Mouse (Mus musculus) layer of hippocampus, adult 6 months (tissue): ENCODE results near the gene Rom1. TPM values are rescaled to one million over a fixed set of nuclear protein-coding genes. Genes with fewer than 3 reads are reported as not detected.

Experiments used
- long read RNA-seq, 2 experiments: library from polyadenylated mRNA; unstranded; transcript quantifications; one replicate each; pipeline ENCODE4 v2.0.0; 2019 to 2020
- microRNA-seq: library from miRNA; unstranded; fragments of <30 nt; microRNA quantifications from one replicate; pipeline ENCODE4 v1.2.0, GENCODE M21; 2020
- polyA plus RNA-seq: library from polyadenylated mRNA; unstranded; fragments of <200 nt; fragmentation: Nextera tagmentation; gene quantifications from 2 replicates; pipeline ENCODE4 v1.2.3, GENCODE M21; 2021

Gene Rom1
- polyA plus RNA-seq, result 5.4 and 6.3 TPM in 2 replicates
- long read RNA-seq, experiment 1, transcript Rom1-201 (3 exons, 1,517 nt), result major isoform, 13 of 13 reads
- long read RNA-seq, experiment 1, partial matches to known transcripts, result 0 of 13 reads
- long read RNA-seq, experiment 1, other reads (novel, unspliced or antisense), result 0 of 13 reads
- long read RNA-seq, experiment 2, transcript Rom1-201 (3 exons, 1,517 nt), result major isoform, 18 of 18 reads
- long read RNA-seq, experiment 2, partial matches to known transcripts, result 0 of 18 reads
- long read RNA-seq, experiment 2, other reads (novel, unspliced or antisense), result 0 of 18 reads

GRCm38 (mm10) chr19:8929224-8930088 lies at the start of gene Rom1, which contains the start of gene Eml3:
Gene Rom1, minus strand, starts transcription at chr19:8929356.
Gene Eml3, plus strand, starts transcription at chr19:8929552.

GRCm38 (mm10) chr19:8966590-8967372 lies 37.6 kb upstream of the Rom1 start, which contains the start of gene Eef1g:
Gene Eef1g, plus strand, starts transcription at chr19:8967041.

GRCm38 (mm10) chr19:8953135-8954039 lies 24.2 kb upstream of the Rom1 start, which contains the start of gene Tut1:
Gene Tut1, plus strand, starts transcription at chr19:8953847.

GRCm38 (mm10) chr19:8941515-8942217 lies 12.5 kb upstream of the Rom1 start, which contains the start of gene Mta2:
Gene Mta2, plus strand, starts transcription at chr19:8941875.

GRCm38 (mm10) chr19:8920073-8920736 lies 9.0 kb downstream of the Rom1 start, which contains the start of gene B3gat3:
Gene B3gat3, plus strand, starts transcription at chr19:8920374.

GRCm38 (mm10) chr19:8897865-8898495 lies 31.2 kb downstream of the Rom1 start, which contains the start of gene Ganab:
Gene Ganab, plus strand, starts transcription at chr19:8898071.

GRCm38 (mm10) chr19:8892829-8893766 lies 36.1 kb downstream of the Rom1 start, which contains the start of gene Ints5:
Gene Ints5, plus strand, starts transcription at chr19:8893005.

GRCm38 (mm10) chr19:8888511-8889385 lies 40.4 kb downstream of the Rom1 start, which contains the start of the genes 1810009A15Rik and Gm49416:
Gene 1810009A15Rik, plus strand, starts transcription at chr19:8888853.
Gene Gm49416, plus strand, starts transcription at chr19:8888926.

GRCm38 (mm10) chr19:8883616-8884015 lies 45.5 kb downstream of the Rom1 start, which contains the start of the genes Lbhd1 and Gm49403:
Gene Lbhd1, plus strand, starts transcription at chr19:8883732.
Gene Gm49403, plus strand, starts transcription at chr19:8883930.

GRCm38 (mm10) chr19:8880311-8881033 lies 48.7 kb downstream of the Rom1 start, which contains the start of gene Uqcc3:
Gene Uqcc3, minus strand, starts transcription at chr19:8880923.

Small RNA genes lying within 50 kb of the gene (microRNA-seq; reads per million reads assigned to microRNA genes)
- gene Mir5136, result not detected

Other genes with a start within 250 kb of the Rom1 start
- gene Slc3a2, start 206.0 kb downstream of the Rom1 start, polyA plus RNA-seq, result 194 and 203 TPM in 2 replicates
- 60.1 and 61.7 TPM in 2 replicates for gene Wdr74, start 193.5 kb downstream of the Rom1 start, polyA plus RNA-seq
- gene 1700092M07Rik, start 188.6 kb downstream of the Rom1 start, polyA plus RNA-seq, result 0.38 TPM in 1 of 2 replicates, not detected in the other
- 27.4 and 27.8 TPM in 2 replicates for gene Stx5a, start 187.9 kb downstream of the Rom1 start, polyA plus RNA-seq
- gene Nxf1, start 172.3 kb downstream of the Rom1 start, polyA plus RNA-seq, result 29.6 and 30.3 TPM in 2 replicates
- 260 and 276 TPM in 2 replicates for gene Tmem223, start 158.4 kb downstream of the Rom1 start, polyA plus RNA-seq
- 34.5 and 40.0 TPM in 2 replicates for gene Tmem179b, start 154.9 kb downstream of the Rom1 start, polyA plus RNA-seq
- 14.4 and 16.9 TPM in 2 replicates for gene Taf6l, start 142.9 kb downstream of the Rom1 start, polyA plus RNA-seq
- 237 and 259 TPM in 2 replicates for gene Polr2g, start 130.8 kb downstream of the Rom1 start, polyA plus RNA-seq
- 1.8 and 2.2 TPM in 2 replicates for gene Zbtb3, start 126.8 kb downstream of the Rom1 start, polyA plus RNA-seq
- 16.3 and 23.9 TPM in 2 replicates for gene Ttc9c, start 110.0 kb downstream of the Rom1 start, polyA plus RNA-seq
- gene Hnrnpul2, start 109.3 kb downstream of the Rom1 start, polyA plus RNA-seq, result 6.1 and 6.8 TPM in 2 replicates
- gene AC129217.1, start 99.6 kb downstream of the Rom1 start, polyA plus RNA-seq, result not detected in 2 replicates
- 90.2 and 97.4 TPM in 2 replicates for gene Bscl2, start 91.9 kb downstream of the Rom1 start, polyA plus RNA-seq
- gene Gng3, start 90.2 kb downstream of the Rom1 start, polyA plus RNA-seq, result 238 and 326 TPM in 2 replicates
- gene Lrrn4cl, start 78.6 kb downstream of the Rom1 start, polyA plus RNA-seq, result 0.16 and 0.25 TPM in 2 replicates
- 153 and 176 TPM in 2 replicates for gene Ubxn1, start 57.9 kb downstream of the Rom1 start, polyA plus RNA-seq
- 71.6 and 77.0 TPM in 2 replicates for gene Uqcc3, start 48.4 kb downstream of the Rom1 start, polyA plus RNA-seq
- gene Lbhd1, start 45.6 kb downstream of the Rom1 start, polyA plus RNA-seq, result 3.7 and 5.7 TPM in 2 replicates
- not detected in 2 replicates for gene Gm49403, start 45.4 kb downstream of the Rom1 start, polyA plus RNA-seq
- 77.9 and 90.8 TPM in 2 replicates for gene 1810009A15Rik, start 40.5 kb downstream of the Rom1 start, polyA plus RNA-seq
- gene Gm49416, start 40.4 kb downstream of the Rom1 start, polyA plus RNA-seq, result 4.9 and 10.5 TPM in 2 replicates
- gene Ints5, start 36.4 kb downstream of the Rom1 start, polyA plus RNA-seq, result 6.6 and 8.1 TPM in 2 replicates
- 20.4 and 22.5 TPM in 2 replicates for gene Ganab, start 31.3 kb downstream of the Rom1 start, polyA plus RNA-seq
- 45.2 and 47.5 TPM in 2 replicates for gene B3gat3, start 9.0 kb downstream of the Rom1 start, polyA plus RNA-seq
- 3.5 and 4.0 TPM in 2 replicates for gene Eml3, start 196 bp upstream of the Rom1 start, polyA plus RNA-seq
- gene Mta2, start 12.5 kb upstream of the Rom1 start, polyA plus RNA-seq, result 22.3 and 23.3 TPM in 2 replicates
- gene Tut1, start 24.5 kb upstream of the Rom1 start, polyA plus RNA-seq, result 10.4 and 11.1 TPM in 2 replicates
- gene Eef1g, start 37.7 kb upstream of the Rom1 start, polyA plus RNA-seq, result 400 and 450 TPM in 2 replicates
- gene Ahnak, start 59.9 kb upstream of the Rom1 start, polyA plus RNA-seq, result 5.6 and 7.2 TPM in 2 replicates
- gene Scgb1a1, start 158.6 kb upstream of the Rom1 start, polyA plus RNA-seq, result not detected in 2 replicates
- gene Asrgl1, start 206.3 kb upstream of the Rom1 start, polyA plus RNA-seq, result 81.0 and 108 TPM in 2 replicates